Mouse (Mus musculus) urinary bladder, adult 18-20 months (tissue): ENCODE measurements around the gene Mdh2.

Experiments
- DNase-seq, 2 experiments: peaks; one replicate each; pipeline ENCODE4 v3.0.0; 2022; ENCODE audit warnings: low spot score in 2 of 2, mixed read lengths in 2 of 2

Gene Mdh2

GRCm38 (mm10) chr5:135778471-135779445, at the start of gene Mdh2:
Gene Mdh2 (plus strand): TSS chr5:135778480.
- peak; percentile 91 to 99 for DNase-seq

- no peak for DNase-seq
These were observed 48.9 kb upstream of the Mdh2 start for GRCm38 (mm10) chr5:135729351-135729750.

GRCm38 (mm10) chr5:135730278-135730677, 48.0 kb upstream of the Mdh2 start:
- no peak for DNase-seq

GRCm38 (mm10) chr5:135730916-135731315, 47.4 kb upstream of the Mdh2 start:
- no peak for DNase-seq

GRCm38 (mm10) chr5:135731322-135731721, 47.0 kb upstream of the Mdh2 start:
- DNase-seq: no peak

GRCm38 (mm10) chr5:135733071-135733470, 45.2 kb upstream of the Mdh2 start:
- no peak for DNase-seq

GRCm38 (mm10) chr5:135734057-135734680, 44.1 kb upstream of the Mdh2 start:
- DNase-seq: no peak

GRCm38 (mm10) chr5:135735741-135736140, 42.5 kb upstream of the Mdh2 start:
- DNase-seq: no peak

- no peak for DNase-seq
These were observed 41.7 kb upstream of the Mdh2 start for GRCm38 (mm10) chr5:135736544-135736943.

GRCm38 (mm10) chr5:135737154-135737553, 41.1 kb upstream of the Mdh2 start:
- DNase-seq: no peak

GRCm38 (mm10) chr5:135738266-135738665, 40.0 kb upstream of the Mdh2 start:
- no peak for DNase-seq

- no peak for DNase-seq
These were observed 36.1 kb upstream of the Mdh2 start for GRCm38 (mm10) chr5:135742156-135742555.

GRCm38 (mm10) chr5:135742941-135743740, 35.1 kb upstream of the Mdh2 start:
- no peak for DNase-seq

GRCm38 (mm10) chr5:135743741-135744609, 34.3 kb upstream of the Mdh2 start, which contains the start of gene Tmem120a:
Gene Tmem120a (minus strand): TSS chr5:135744448.
- DNase-seq: peak; percentile 96

- DNase-seq: no peak
These were observed 33.5 kb upstream of the Mdh2 start for GRCm38 (mm10) chr5:135744742-135745141.

GRCm38 (mm10) chr5:135751041-135751440, 27.2 kb upstream of the Mdh2 start:
- DNase-seq: no peak

- no peak for DNase-seq
These were observed 26.7 kb upstream of the Mdh2 start for GRCm38 (mm10) chr5:135751595-135751994.

- DNase-seq: no peak
These were observed 16.4 kb upstream of the Mdh2 start for GRCm38 (mm10) chr5:135761881-135762280.

GRCm38 (mm10) chr5:135763526-135763925, 14.8 kb upstream of the Mdh2 start:
- peak; percentile 35 to 44 for DNase-seq

GRCm38 (mm10) chr5:135764971-135765370, 13.3 kb upstream of the Mdh2 start:
- DNase-seq: no peak

- no peak for DNase-seq
These were observed 5.8 kb upstream of the Mdh2 start for GRCm38 (mm10) chr5:135772519-135772918.
